Mouse (Mus musculus) lung, adult 2 months (tissue): ENCODE measurements around the gene Anxa4. TPM values are rescaled to one million over a fixed set of nuclear protein-coding genes. Genes with fewer than 3 reads are reported as not detected.

Experiments used
- DNase-seq: peaks from one replicate; pipeline ENCODE4 v3.0.0; 2022
- H3K4me1 ChIP-seq: fragments of 200-500 bp; 2 replicates; pipeline ENCODE4 v1.6.1; 2011; ENCODE audit warnings: low read length; ENCODE audit not compliant: control insufficient read depth, insufficient read depth
- H3K4me3 ChIP-seq: fragments of 200-500 bp; replicated peaks from 2 replicates; pipeline ENCODE3; 2011; ENCODE audit warnings: low read depth, mild to moderate bottlenecking, control low read depth, low read length; ENCODE audit errors: extremely low read depth
- CTCF ChIP-seq: fragments of 200-500 bp; IDR thresholded peaks from 2 replicates; pipeline ENCODE4 v1.5.1; 2011; ENCODE audit warnings: mild to moderate bottlenecking, low read length, control low read depth; ENCODE audit not compliant: insufficient read depth
- POLR2A ChIP-seq: fragments of 200-500 bp; IDR thresholded peaks from 2 replicates; pipeline ENCODE4 v1.6.1; 2011; ENCODE audit warnings: low read depth, mild to moderate bottlenecking, control low read depth, low read length, borderline replicate concordance; ENCODE audit errors: extremely low read depth
- WGBS: fragments of 180-500 bp; shearing (Covaris S2); methylation state at CpG from one replicate; pipeline ENCODE4 v1.1.7; 2018; 5-methylcytosine and 5-hydroxymethylcytosine counted together
- polyA plus RNA-seq: library from polyadenylated mRNA; depleted of rRNA; stranded (reverse); fragments of >200 nt; gene quantifications from 2 replicates; pipeline ENCODE4 v1.2.3, GENCODE M21; 2012

The Anxa4 gene
- polyA plus RNA-seq, 1 experiment = 110 TPM

DNA sequence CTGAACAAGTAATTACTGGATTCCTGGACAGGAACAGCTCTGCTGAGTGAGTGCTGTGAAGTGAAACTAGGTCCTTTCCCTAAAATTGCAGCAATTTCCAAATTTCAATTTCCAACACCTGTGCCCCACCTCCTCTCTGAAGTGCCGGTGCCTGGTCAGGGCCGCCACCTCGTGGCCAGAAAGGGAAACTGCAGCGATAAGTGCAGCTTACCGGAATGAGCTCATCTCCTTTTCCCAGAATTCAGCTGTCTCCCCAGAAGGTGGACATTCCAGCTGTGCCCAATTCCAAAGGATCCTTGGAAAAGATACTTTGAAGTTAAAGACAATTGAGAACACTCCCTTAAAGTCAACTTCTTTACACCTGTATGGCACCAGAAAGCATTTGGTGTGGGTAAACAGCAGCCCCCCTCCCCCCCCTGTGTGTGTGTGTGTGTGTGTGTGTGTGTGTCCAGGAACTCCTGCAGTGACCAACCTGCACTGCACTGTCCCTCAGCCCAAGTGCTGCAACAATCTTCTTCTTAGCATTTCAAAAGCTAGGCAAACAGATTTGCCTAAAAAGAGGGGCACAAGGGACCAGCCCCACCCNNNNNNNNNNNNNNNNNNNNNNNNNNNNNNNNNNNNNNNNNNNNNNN lies 13.2 kb upstream of the Anxa4 start:
- no peaks in the 10 kb centered on the region for H3K4me1 ChIP-seq
- WGBS = 0% methylated on average over 5 of the region's 5 CpGs
- no peak for TF ChIP-seq POLR2A
- TF ChIP-seq CTCF = peak; percentile 94
- peak; percentile 68 for DNase-seq
- no peak overlapping the region for H3K4me3 ChIP-seq

DNA sequence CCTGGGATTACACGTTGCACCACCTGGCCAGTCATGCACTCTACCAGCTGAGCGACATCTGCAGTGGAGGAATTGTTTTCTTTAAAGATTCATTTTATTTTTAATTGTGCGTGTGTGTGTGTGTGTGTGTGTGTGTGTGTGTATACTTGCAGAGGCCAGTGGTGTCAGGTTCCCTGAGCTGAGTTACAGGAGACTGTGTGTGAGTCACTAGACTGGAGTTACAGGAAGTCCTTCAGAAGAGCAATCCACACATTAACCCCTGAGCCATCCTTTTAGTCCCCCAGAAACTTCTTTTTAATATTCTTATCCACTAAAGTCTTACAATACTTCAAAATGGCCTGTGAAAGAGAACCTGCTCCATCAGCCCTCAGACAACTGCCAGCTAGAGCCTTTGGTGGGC lies 11.3 kb upstream of the Anxa4 start:
- TF ChIP-seq POLR2A (no peak), CTCF (no peak)
- no peaks in the 10 kb centered on the region for H3K4me1 ChIP-seq
- DNase-seq = no peak
- WGBS = 68% methylated on average over 3 of the region's 3 CpGs
- H3K4me3 ChIP-seq = no peak overlapping the region

DNA sequence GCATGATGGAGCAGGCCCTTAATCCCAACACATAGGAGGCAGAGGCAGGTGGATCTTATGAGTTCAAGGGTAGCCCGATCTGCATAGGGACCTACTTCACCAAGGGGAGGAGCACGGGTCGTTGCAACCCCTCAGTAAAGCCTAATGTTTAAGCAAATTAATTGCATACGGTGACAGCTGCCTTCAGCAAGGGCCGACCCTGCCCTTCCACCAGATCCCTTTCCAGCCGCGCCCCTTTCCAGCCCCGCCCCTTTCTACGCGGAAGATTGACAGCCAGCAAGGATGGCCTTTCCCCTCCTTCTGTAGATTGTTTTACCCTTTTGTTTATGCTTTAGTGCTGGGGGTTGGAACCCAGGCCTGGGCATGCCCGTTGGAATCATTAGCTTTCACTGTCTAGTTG lies 8.0 kb upstream of the Anxa4 start:
- Histone ChIP-seq H3K4me1 (no peaks in the 10 kb centered on the region), H3K4me3 (no peak overlapping the region)
- no peak for TF ChIP-seq POLR2A
- TF ChIP-seq CTCF = no peak
- 46% methylated on average over 11 of the region's 11 CpGs for WGBS
- no peak for DNase-seq

DNA sequence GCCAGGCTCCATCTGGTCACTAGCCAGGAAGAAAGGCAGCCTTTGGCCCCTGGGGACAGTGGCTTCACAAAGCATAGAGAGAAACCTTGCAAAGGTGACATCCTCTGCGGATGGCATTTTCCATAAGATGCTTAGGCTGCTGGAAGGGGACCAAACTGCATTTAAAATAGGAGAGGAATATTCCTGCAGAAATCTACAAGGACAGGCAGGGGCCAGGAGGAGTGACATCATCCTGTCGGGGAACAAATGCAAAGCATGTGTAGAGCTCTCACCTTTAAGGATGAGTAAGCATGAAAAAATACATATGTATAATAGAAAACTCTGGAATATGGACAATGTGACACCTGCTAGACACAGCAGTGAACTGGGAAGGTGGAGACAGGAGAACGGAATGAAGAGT lies 7.1 kb upstream of the Anxa4 start:
- WGBS = 89% methylated on average over 3 of the region's 3 CpGs
- Histone ChIP-seq H3K4me3 (no peak overlapping the region), H3K4me1 (no peaks in the 10 kb centered on the region)
- TF ChIP-seq CTCF (no peak), POLR2A (no peak)
- DNase-seq = no peak

DNA sequence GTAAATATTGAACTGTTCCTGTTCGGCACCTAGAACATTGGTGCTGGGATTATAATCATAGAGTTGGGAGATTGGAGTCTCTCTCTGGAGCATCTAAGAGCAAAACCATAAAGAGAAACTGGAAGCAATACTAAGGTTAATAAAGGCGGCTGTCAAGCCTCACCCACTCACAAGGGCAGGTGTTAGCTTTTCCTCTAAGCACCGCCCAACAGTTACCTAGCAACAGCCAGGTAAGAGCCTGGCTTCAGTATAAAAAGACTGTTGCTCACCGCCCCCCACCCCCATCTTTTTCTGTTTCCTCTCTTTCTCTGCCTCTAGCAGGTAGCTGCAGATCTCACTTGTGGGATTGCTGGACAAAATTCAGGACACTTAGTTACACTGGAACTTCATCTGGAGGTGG lies 4.1 kb upstream of the Anxa4 start:
- TF ChIP-seq CTCF = no peak
- no peak for TF ChIP-seq POLR2A
- no peaks in the 10 kb centered on the region for H3K4me1 ChIP-seq
- WGBS = 61% methylated on average over 4 of the region's 4 CpGs
- H3K4me3 ChIP-seq = no peak overlapping the region
- DNase-seq = no peak

DNA sequence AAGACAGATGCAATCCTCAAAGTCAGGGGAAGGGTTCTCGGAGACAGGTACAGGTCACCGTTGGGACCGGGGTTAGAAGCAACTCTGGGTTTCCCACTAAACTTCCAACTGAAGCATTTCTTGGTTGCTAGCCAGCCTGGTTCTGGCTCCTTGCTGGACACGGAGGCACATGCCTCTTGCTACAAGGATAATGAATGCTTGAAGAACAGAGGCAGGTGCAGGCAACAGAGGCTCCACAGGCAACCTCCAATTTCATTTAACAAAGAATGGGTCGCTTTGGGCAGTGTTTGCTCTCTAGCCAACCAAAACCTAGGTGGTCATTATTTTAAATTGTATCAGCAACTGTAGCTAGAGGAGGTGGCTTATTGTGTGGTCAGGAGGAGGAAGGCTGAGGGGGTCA lies 573 bp upstream of the Anxa4 start:
- 53% methylated on average over 5 of the region's 5 CpGs for WGBS
- H3K4me3 ChIP-seq = no peak overlapping the region
- no peak for DNase-seq
- TF ChIP-seq CTCF = no peak
- TF ChIP-seq POLR2A = no peak
- 0 out of 2 replicates have a peak, but pooled peaks cover 3% of the 10 kb centered on the region for H3K4me1 ChIP-seq

DNA sequence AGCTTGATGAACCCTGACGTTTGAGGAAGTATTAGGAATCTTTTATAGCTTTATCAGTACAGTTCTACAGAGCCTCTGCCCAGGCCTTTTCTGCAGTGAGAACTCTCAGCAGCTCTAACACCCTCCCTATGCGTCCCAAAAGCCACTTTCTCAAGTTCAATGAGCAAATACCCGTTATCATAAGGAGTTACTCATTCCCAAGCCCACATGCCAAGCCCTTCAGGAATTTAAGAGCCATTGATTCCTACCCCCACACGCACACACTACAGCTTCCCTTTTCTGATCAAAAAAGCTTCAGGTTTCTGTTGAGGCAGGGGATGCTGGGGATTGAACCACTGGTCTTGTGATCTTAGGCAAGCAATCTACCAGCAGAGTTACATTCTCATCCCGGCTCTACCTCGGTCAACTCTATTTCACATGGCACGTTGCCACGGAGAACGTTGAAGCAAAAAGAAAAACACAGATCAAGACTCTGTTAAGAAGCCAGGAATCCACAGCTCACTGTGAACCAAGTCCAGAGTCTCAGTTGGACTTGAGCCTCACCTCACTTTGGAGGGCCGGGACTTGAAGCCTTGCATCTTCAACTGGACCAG lies 2.9 kb downstream of the Anxa4 start:
- Histone ChIP-seq H3K4me1 (0 out of 2 replicates have a peak, but pooled peaks cover 3% of the 10 kb centered on the region), H3K4me3 (no peak overlapping the region)
- 59% methylated on average over 10 of the region's 10 CpGs for WGBS
- DNase-seq = peak; percentile 41
- no peak for TF ChIP-seq POLR2A
- no peak for TF ChIP-seq CTCF

DNA sequence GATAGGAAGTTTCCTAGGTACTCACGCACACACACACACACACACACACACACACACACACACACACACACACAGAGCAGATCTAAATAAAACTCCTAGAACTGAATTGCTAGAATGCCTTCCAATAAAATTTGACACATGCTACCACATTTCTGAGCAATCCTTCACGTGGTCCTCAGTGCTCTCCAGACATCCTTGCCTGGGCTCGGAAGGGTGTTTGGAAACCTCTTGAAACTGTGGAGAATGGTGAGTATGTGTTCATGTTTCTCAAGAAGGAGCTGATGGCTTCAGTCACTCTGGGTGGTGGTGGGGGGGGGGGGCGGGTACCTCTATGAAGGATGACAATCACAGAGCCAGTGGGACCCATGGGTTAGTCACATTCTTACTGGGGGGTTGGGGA lies 5.1 kb downstream of the Anxa4 start:
- H3K4me1 ChIP-seq = 0 out of 2 replicates have a peak, but pooled peaks cover 3% of the 10 kb centered on the region
- no peak for DNase-seq
- H3K4me3 ChIP-seq = no peak overlapping the region
- TF ChIP-seq CTCF = no peak
- no peak for TF ChIP-seq POLR2A
- 63% methylated on average over 4 of the region's 4 CpGs for WGBS

DNA sequence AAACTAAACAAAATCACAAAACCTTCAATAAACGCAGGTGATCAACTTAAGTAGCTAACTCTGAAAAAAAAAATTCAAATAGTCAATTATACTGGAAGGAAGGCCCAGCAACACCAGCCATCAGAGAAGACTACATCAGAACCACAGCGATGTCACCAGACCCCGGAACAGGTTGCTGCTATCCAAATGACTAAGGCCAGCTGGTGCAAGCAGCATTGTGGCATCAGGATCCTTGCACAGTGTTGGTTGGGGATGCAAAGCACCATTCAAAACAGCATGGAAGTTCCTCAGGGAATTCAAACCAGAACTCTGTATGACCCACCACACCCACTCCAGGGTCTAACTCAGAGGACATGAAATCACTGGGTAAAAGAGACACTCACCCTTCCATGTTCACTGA lies 6.8 kb downstream of the Anxa4 start:
- TF ChIP-seq CTCF = no peak
- no peak for TF ChIP-seq POLR2A
- no peak for DNase-seq
- WGBS = 94% methylated on average over 3 of the region's 3 CpGs
- Histone ChIP-seq H3K4me1 (peaks cover 4% of the 10 kb centered on the region; the same call in 1 of the 2 replicates), H3K4me3 (no peak overlapping the region)

DNA sequence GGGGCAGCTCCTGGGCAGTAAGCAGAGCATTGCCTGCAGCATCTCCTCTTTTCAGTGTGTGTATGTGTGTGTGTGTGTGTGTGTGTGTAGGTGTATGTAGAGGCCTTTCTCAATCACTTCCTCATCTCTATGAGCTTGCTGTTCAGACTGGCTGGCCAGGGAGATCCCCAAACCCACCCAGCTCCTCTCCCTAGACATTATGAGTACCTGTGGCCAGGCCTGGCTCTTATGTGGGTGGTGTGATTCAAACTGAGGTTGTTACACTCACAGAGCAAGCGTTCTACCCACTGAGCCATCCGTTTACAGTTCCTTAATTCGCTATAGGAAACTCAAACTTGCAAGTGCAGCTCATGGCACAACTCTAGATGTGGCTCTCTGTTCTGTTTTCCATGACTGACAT lies 8.6 kb downstream of the Anxa4 start:
- TF ChIP-seq POLR2A (no peak), CTCF (no peak)
- Histone ChIP-seq H3K4me3 (no peak overlapping the region), H3K4me1 (peaks cover 5% of the 10 kb centered on the region; the same call in 1 of the 2 replicates)
- no peak for DNase-seq
- WGBS = 58% methylated on average over 3 of the region's 3 CpGs
